Mouse (Mus musculus) granulocyte monocyte progenitor cell, adult 5-6 weeks (primary cell): Measurements from ENCODE around the gene Cdkn1a. TPM values are rescaled to one million over a fixed set of nuclear protein-coding genes. Genes with fewer than 3 reads are reported as not detected.
A peak's percentile ranks its signal among the peaks of the same experiment; 100 is the strongest.
"Not testable (repeated sequence)": the region's sequence is repeated elsewhere in the genome, so short reads cannot be mapped to it uniquely, and the experiment has no call there.

Experiments used
- ATAC-seq: replicated peaks from 2 replicates; pipeline ENCODE4 v1.8.0; 2016; ENCODE audit warnings: mild to moderate bottlenecking, moderate TSS enrichment, inconsistent platforms; ENCODE audit not compliant: poor library complexity, severe bottlenecking
- total RNA-seq, 2 experiments: library from RNA; stranded (forward) in 1 of 2; stranded (reverse) in 1 of 2; fragments of 200-712, 200-1000 nt in 1 of 2; fragments of >200 nt in 1 of 2; fragmentation: Nextera tagmentation in 1 of 2; gene quantifications; 2 replicates each; pipeline ENCODE4 v1.2.3; 2014 to 2017

Cdkn1a gene
- total RNA-seq, 2 experiments from 2014 or later: 3.2 to 8.2 TPM

- ATAC-seq: no peak
Measured at GRCm38 (mm10) chr17:29100627-29101026, 9.9 kb downstream of the Cdkn1a start.

- ATAC-seq: not testable (repeated sequence)
Measured at GRCm38 (mm10) chr17:29110356-29110755, 19.6 kb downstream of the Cdkn1a start.

GRCm38 (mm10) chr17:29111332-29111731, 20.6 kb downstream of the Cdkn1a start:
- ATAC-seq: peak; percentile 78

- peak; percentile 84 for ATAC-seq
Measured at GRCm38 (mm10) chr17:29113591-29114352, 23.0 kb downstream of the Cdkn1a start, which contains the start of gene Rab44. Rab44 (plus strand) TSS chr17:29114145.

- ATAC-seq: no peak
Measured at GRCm38 (mm10) chr17:29116023-29116422, 25.2 kb downstream of the Cdkn1a start.

- ATAC-seq: no peak
Measured at GRCm38 (mm10) chr17:29117006-29117648, 26.4 kb downstream of the Cdkn1a start.

GRCm38 (mm10) chr17:29118057-29118456, 27.3 kb downstream of the Cdkn1a start:
- no peak for ATAC-seq

GRCm38 (mm10) chr17:29120666-29121065, 29.9 kb downstream of the Cdkn1a start:
- no peak for ATAC-seq

- no peak for ATAC-seq
Measured at GRCm38 (mm10) chr17:29122817-29123216, 32.0 kb downstream of the Cdkn1a start.

- ATAC-seq: no peak
Measured at GRCm38 (mm10) chr17:29123578-29124174, 32.9 kb downstream of the Cdkn1a start.

- ATAC-seq: no peak
Measured at GRCm38 (mm10) chr17:29126561-29126960, 35.8 kb downstream of the Cdkn1a start.

- no peak for ATAC-seq
Measured at GRCm38 (mm10) chr17:29129341-29129740, 38.6 kb downstream of the Cdkn1a start.

- no peak for ATAC-seq
Measured at GRCm38 (mm10) chr17:29135066-29135465, 44.3 kb downstream of the Cdkn1a start.

GRCm38 (mm10) chr17:29136236-29136635, 45.5 kb downstream of the Cdkn1a start:
- no peak for ATAC-seq

- ATAC-seq: no peak
Measured at GRCm38 (mm10) chr17:29137906-29138305, 47.1 kb downstream of the Cdkn1a start.

- ATAC-seq: no peak
Measured at GRCm38 (mm10) chr17:29141577-29141976, 50.8 kb downstream of the Cdkn1a start.

GRCm38 (mm10) chr17:29143266-29143665, 52.5 kb downstream of the Cdkn1a start:
- ATAC-seq: peak; percentile 38; the same call in 1 of the 2 replicates

GRCm38 (mm10) chr17:29145101-29145500, 54.3 kb downstream of the Cdkn1a start:
- ATAC-seq: no peak

- no peak for ATAC-seq
Measured at GRCm38 (mm10) chr17:29147273-29147672, 56.5 kb downstream of the Cdkn1a start.

GRCm38 (mm10) chr17:29147773-29148172, 57.0 kb downstream of the Cdkn1a start:
- no peak for ATAC-seq

- ATAC-seq: no peak
Measured at GRCm38 (mm10) chr17:29149766-29150165, 59.0 kb downstream of the Cdkn1a start.
